Mouse (Mus musculus) CD4-positive, CD25-positive, alpha-beta regulatory T cell, adult 4 months (primary cell): ENCODE measurements at regions not wholly inside any gene's neighbourhood (a gene's known extent, or its start where the extent isn't known, plus 50 kb on each side); places are given as distances from the start of the nearest gene placed in this dataset.

Experiments
- ATAC-seq: one replicate; pipeline ENCODE4 v1.8.0; 2017

DNA sequence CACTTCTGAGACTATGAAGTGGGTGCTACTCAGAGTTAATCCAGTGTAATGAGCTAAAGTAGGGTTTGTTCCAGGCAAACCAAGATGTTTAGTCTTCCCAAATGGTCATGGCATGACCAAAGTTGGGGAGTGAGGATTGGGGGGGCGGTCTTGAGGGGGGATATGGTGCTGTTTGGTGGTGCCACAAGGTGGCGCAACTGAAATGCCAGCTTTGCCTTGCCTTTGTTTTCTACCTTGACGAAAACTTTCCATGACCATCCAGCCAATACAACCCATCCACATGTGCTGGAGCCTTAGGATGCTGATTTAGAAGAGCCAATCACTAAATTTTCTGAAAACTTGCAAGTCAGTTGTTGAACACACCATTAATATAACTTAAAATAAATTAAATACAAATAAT, 358.9 kb downstream of the Bcor start:
- no peak for ATAC-seq

DNA sequence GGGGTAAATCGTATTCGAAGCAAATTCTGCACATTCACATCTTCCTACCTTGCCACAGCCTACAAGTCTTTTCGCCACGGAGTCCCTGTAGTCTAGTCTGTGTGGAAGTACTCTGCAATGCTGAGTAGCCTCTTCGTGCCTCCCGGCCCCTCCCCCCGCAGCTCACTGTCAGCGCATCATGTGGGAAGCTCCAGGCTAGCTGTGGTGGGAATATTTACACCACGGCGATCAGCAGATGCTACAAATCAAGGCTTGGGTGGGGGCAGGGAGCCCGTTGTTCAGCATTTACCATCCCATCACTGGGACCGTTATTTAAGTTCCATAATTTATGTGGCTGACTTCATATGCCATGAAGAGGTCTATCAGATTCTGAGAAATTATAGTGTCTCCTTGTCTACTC, 358.5 kb downstream of the Bcor start:
- no peak for ATAC-seq

DNA sequence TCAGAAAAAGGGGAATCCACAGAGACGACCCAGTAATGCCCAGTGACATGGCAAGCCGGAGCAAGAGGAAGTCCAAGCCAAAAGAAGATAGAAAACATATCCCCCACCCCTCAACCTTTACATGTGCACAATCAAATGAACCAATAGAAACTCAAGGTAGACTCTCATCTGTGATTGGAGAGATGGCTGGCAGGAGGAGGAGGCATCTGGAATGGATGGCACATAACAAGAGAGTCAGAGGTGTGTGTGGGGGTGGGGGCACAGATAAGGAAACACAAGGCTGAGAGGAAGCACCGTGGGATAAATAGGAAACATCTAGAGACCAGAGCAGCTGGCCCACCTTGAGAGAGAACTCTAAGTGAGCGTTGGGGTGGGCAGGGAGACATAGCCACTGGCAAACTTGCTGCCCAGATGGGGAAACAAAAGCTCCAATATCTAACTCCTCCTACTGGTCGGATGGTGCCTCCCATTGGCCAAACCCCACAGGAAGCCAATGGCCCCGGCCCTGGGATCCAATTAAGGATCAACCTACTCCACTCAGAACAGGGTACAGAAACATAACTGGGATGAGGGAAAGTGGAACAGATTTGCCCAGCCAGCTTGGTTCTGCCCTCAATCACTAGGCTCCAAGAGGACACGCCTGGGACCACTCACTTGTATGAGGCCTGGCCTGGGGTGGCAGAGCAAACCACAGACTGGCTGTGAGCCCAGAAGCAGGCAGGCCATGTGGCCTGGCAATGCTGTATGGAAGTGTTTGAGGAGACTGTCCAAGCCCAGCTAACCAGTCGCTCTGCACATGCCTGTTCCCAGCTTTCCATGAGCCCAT, 357.9 kb downstream of the Bcor start:
- no peak for ATAC-seq

DNA sequence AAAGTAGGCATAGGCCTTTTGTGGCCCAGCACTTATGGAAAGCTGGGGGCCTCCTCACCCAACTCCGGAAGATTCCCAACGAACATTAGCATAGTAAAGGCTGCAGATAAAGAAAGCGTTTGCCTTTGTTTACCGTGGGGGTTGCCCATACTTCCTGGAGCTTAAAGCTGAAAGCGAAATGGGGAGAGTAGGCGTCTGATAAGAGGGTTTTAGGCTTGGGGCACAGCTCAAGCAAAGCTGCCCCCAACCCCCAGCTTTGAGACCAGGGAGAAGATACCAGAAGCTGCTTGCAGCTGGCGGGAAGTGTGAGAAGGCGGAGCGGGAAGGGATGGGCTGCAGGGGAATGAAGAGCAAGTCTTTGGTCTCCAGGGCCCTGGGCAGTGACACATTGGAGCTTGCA, 356.9 kb downstream of the Bcor start:
- ATAC-seq, result no peak

DNA sequence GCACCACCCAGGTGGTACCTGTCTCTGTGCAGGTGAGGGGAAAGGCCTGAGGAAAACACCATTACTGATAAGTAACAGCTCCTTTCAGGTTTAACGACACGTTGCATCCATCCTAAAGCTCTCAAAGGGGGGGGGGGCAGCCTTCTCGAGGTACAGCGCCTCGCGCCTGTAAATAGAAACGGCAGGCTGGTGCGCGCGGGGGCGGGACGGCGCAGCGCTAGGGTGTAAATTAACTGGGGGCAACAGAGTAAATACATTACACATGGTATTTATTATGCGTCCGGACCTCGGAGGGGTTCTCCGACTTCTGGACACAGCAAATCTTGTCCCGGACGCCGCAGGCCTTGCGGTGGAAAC, 353.3 kb downstream of the Bcor start:
- ATAC-seq, result no peak

DNA sequence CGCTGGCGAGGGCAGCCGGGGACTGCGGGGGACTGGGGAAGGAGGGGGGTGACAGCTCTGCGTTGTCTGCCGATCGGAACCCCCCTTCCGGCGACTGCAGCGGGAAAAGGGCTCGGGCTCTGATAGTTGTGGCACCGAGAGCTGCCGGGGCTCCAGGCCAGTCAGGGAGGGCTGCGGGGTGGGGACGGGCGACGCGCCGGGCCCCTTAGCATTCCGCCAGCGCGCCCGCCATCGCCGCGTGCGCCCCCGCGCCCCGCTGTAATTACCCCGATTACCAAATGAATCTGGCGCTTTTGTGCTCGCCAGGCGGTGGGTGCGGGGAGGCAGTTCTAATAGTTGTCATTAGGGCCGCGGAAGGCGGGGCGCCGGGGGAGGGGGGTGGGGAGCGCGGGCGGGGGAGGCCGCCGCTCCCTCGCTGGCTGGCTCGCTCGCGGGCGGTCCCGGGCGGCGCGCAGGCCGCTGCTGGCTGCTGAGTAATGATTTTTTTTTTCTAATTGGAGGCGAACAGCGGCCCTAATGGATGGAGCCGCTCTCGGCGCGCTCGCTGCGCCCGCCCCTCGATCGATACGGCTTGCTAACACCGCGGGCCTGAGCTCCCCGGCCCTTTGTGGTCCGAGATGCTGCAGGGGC, 352.8 kb downstream of the Bcor start:
- ATAC-seq, result peak; percentile 49

DNA sequence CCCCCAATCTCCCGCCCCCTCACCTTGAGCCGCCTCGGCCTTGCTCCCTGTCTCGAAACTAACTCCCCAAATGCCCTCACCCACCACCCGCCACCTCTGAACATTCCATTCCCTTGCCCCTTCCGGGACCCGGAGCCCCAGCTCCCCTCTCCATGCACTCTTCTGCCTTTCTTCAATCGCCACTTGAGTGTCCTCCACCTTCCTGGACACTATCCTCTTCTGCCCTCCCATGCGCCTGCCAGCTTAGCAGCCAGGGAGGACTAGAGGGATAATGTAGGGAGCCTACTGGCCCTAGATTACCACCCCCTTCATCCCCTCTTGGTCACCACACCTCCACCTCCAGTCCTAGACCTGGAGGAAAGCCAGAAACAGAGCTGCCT, 352.3 kb downstream of the Bcor start:
- ATAC-seq, result no peak

DNA sequence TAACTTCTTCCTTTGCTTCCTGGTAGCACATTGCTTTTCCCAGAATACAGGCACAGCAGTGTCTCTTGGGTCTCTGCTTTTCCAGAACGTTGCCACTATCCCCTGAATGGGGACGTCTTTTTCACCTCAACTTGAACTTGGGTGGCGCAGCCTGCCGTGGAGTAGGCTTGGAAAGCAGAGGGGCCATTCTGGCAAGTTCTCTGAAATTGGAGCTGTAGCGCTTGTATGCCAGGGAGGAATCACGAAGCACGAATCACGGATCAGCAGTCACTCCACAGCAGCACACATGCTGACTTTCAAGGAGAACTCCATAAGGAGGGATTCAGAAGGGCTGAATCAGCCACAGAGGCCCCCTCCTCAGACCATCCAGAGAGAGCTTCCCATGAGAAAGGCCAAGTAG, 351.2 kb downstream of the Bcor start:
- ATAC-seq, result no peak

DNA sequence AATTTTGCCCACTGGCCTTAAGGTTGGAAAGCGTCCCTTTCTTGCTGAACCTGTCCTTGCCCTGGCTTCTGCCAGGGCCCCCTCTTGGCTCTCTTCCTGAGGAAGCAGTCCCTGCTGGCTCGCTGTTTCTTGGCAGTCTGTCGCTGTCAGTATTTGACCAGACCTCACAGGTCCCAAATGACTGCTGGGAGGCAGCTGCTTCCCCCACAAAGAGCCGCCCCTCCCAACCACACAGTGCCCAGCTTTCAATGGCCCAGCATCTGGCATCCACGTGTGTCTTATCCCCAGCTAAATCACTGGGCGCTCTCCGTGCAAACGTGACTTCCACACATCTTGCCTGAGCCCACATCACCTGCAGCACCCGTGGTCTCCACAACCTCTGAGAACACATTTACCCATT, 345.3 kb downstream of the Bcor start:
- ATAC-seq, result no peak

DNA sequence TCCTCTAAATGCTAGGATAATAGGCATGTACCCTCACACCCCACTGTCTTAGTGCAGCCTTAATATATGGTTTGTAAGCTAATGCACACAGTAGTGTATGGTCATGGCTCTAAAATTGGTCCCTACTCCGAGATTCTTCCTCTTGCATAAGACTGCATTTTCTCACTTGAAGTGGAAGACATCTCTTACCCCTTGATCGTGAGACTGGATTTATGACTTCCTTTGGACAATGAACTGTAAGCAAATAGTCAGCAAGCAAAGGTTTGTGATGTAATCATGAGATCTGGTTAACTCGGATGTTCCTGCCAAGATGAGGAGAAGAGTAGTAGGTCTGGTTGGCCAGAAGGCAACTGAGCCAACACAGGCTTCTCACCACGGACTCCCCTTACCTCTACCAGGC, 344.3 kb downstream of the Bcor start:
- no peak for ATAC-seq

DNA sequence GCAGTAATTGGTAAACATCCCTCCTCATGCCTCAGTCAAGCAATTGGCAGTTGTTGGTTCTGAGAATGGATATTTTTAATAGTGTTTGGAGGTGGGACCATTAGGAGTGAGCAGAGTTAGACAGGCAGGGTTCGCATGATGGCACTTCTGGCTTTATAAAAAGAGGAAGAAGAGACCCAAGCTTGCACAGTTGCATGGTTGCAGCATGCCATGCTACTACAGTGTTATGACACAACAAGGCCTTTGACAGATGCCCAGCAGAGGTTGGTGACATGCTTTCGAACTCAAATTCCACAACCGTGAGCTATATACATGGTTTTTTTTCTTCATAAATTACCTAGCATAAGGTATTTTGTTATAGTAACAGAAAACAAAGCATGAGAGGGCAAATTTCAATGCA, 341.5 kb downstream of the Bcor start:
- ATAC-seq, result no peak

DNA sequence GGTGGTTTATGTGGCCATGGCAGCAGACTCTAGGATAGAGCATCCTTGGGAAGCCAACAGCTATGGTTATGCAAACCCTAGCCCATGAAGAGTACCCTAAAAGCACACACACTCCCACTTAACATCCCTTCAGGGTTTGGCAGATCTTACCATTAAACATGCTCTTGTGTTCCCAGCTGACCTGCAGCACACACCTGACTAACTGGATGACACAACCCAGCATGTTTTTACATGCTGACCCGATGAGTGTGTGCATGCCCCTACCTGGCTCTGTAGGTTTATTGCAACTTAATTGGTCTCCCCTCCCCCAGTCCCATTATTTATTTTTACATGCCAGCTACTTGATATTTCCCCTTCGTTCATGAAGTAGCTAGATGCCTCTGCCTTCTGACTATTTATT, 339.0 kb downstream of the Bcor start:
- no peak for ATAC-seq

DNA sequence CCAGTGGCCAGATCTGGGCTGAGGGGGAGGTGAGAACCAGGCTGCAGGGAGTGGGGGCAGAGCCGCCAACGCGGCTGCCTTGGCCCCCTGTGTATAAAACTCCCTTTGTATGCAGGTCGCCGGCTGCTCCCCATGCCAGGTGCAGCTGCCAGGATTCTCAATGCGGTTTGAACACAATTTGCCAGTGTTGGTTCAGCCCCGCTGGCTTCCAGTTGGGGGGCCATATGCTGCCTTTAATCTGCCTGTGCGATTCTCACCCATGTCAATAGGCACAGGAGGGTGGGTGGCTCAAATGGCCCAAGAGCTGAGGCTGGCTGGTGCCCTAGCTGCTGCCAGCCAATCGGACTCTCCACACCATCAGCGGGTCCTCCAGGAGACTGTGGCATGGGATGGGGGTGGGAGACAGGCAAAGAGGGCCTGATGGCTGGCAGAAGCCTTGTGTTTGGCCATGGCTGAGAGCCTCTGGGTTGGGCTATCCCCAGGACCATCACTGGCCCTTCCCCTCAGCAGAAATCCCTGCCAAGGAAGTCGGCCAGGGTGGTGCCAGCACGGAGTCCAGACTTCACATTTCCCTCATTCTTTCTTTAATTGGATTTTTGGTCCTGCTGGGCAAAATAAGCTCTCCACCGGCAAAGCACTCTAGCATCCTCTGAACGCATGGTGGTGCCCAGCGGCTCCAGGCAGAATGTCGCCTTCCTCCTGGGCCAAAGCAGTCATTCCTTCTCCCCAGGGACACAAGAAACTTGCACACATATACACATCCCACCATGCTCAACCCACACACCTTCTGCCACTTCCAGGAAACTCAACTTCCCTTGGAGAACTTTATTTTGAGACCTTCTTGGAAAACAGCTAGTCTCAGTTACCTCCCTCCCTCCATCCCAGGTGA, 338.0 kb downstream of the Bcor start:
- ATAC-seq, result no peak

DNA sequence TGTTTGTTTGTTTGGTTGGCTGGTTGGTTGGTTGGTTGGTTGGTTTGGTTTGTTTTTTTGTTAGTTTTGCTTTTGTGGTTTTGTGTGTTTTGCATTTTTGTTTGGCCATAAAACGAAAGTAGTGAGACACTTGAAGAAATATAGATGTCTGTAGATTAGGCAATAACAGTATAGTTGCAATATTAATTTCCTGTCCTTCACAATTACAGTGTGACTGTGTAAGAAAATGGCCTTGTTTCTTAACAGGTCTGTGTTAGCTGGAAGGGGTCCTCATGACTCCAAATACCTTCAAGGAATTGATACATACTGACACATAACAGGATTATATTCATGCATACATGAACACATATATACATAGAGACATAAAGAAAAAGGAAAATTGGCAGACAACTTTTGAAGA, 334.2 kb downstream of the Bcor start:
- ATAC-seq, result no peak

DNA sequence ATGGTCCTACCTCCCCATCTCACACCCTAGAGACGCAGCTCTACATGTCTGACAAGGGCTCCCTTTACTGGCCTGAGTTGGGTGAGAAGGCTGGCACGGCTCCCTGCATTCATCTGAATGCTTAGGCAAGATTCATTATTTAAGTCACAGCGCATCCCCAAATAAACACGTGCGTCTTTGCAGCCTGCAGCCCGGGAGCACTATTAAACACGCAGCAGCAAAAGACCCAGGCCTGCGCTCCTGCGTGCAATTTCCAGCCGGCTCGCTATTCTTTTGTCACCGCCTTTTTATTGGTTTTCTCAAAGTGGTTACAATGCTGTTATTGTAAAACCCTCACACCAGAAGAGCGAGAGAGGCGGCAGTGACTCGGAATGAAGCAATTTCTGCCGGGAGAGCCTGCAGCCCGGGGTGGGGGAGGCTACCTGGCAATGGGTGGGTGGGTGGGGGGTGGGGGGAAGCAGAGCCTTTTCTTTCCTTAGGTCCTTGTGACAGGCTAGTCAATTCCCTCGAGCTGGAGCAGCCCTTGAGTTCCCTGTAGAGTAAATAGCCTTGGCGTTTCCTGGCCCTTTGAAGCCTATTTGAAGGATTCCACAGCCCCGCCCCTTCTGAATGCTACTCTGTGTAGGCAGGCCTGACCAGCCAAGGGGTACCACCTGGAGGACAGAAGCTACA, 333.3 kb downstream of the Bcor start:
- ATAC-seq, result no peak

DNA sequence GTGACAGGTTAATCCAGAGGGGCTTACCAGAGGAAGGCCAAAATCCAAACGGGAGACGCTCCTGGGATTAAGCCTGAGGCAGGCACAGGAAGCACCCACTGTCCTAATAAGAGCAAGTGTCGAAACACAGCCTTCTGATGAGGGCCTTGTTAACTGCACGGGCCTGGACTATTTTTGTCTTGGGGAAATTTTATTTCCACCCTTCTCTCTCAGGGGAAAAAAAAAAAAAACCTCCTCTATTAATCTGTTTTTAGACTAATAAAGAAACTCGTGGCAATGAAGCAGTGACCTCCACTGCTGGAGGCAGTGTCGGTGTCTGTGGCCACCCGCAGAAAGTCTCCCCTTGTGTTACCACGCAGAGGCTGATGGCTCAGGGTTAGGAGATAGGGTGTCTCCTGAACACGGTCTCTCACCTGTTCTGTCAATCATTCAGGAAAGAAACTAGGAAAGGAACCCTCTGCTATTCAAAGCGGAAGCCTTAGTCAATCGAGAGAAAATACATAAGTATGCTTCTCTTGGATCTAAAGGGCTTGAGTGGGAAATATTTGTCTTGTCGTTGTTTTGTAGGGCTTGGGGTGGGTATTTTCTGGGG, 330.6 kb downstream of the Bcor start:
- no peak for ATAC-seq

DNA sequence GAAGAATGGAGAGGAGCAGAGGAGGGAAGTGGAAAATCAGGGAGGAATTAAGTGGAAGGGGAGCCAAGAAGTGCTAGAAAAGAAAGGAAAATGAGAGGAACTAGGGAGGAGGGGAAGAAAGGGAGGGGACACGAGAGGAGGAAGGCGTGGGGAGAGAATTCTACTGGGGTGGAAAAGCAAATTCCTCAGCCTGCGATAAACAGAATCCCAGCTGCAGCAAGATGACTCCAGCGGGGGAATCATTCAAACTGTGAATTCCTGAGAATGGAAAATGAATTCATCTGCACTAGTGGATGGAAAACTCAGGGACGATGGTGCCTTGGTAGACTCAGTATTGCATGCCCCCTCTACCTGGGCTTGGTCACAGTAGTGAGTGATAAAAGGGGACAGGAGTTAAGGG, 322.6 kb downstream of the Bcor start:
- ATAC-seq, result no peak

DNA sequence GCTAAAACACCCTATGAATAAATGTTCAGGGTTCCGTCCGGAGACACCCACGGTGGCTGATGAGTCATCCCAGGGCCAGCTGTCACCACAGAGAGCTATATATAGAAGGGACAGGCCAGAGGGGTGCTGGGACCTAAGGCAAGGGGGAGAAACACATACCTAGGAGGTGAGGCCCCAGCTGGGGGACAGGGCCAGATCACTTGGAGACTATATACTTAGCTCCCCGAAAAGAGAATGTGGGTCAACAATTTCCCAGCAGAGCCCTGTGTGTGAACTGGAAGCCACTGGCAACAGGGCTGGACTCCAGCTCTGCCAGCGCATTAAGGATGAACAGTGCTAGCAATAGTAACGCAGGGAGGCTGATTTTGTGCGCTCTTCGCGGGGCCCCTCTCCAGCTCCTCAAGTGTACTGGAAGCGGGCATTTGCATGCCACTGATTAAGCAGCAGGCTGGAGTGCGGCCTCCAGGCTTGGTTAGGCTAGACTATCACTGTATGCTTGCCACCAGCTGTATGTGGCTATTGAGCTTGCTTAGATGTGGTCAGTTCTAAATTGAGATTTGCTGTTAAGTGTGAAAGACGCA, 320.4 kb downstream of the Bcor start:
- peak; percentile 66 for ATAC-seq

DNA sequence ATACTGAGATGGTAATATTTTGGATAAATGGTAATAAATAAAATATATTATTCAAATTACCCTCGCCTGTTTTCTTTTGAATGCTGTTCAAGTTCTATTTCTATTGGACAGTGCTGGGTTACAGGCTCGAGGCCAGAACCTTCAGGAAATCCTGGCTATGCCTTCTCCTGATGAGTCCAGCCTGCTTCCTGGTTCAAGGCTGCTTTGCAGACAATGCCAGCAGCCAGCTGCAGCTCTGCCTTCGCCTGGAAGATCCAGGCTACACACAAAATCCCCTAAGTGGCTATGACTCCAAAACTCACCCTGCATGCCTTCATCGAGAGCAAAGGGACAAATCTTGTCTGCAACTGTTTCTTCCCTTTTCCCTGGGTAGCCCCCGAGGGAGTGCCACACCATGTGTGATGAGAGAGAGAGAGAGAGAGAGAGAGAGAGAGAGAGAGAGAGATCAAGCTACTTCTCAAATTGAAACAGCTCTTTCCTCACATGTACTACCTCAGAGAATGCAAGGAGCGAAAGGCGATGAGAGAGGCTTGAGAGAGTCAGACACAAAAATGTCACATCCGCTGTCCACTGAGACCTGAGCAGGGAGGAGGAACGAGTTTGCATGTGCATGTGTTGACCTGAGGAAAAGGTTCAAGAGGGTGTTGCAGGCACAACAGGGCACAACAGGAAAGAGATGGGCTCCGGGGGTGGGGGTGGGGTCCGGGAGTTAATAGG, 319.7 kb downstream of the Bcor start:
- ATAC-seq, result no peak

DNA sequence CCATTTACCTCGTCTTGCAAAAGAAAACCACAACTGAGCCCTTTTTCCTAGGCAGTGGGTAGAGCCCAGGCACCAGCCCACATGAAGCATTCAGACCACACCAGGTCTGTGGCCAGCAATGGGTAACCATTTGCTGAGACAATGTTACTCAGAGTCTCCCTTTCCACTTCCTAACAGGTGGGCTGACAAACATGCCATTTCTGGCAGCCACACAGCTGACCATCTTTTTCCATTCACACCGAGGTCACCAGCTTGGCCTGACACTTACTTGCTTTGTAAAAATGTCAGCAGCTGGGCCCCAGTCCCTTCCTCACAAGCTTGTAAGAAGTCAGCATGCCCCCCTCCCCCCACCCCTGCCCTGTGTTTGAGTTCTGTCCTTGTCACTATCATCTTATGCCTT, 314.6 kb downstream of the Bcor start:
- peak; percentile 29 for ATAC-seq

DNA sequence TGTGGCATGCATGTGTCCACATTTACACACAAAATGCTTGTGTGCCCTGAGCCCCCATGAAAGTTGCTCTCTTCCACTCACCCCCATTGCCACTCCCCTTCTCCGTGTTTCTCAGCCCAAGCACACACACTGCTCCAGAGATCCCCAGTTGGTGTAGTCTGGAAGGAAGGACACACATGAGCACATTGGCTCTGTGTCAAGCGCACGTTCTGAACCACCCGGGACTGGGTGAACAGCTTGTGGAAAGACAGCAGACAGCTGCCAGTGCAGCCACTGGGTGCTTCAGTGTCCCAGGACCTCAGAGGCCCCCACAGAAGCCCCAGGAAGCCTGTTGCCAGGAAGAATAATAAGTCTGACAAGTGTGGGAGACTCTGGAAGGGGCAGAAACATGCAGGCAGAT, 304.2 kb downstream of the Bcor start:
- no peak for ATAC-seq

DNA sequence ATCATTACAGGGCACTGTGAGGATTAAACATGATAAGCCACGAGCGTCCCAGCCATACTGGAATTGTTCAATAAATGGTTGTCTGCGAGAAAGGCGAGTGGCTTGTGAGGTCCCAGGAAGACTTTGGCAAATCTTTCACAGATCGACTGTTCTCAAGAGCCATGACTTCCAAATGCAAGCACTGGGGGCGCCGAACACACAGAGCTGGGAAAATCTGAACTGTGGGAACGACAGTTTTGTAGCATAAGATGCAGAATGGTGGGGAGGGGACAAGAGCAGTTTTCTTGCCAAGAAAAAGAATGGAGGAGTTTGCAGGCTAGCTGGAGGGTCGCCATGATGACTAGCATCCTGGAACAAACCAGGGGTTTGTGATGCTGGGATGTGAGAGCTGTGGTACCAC, 300.8 kb downstream of the Bcor start:
- ATAC-seq, result no peak
